Mouse (Mus musculus) midbrain, embryonic 11.5 days (tissue): ENCODE data around the gene Frem1. TPM values are rescaled to one million over a fixed set of nuclear protein-coding genes. Genes with fewer than 3 reads are reported as not detected.

Source experiments
- ATAC-seq: fragments of 200-750 bp; cut with Nextera tagmentation; 2 replicates; pipeline ENCODE4 v1.8.0; 2017; ENCODE audit warnings: moderate TSS enrichment, moderate library complexity; ENCODE audit not compliant: low FRiP score
- DNase-seq: peaks from one replicate; pipeline ENCODE4 v3.0.0; 2015; ENCODE audit warnings: low spot score; ENCODE audit errors: missing footprints
- H3K27ac ChIP-seq: fragments of 300-500 bp; sonication (generic); 2 replicates; pipeline ENCODE4 v1.5.1; 2014; ENCODE audit warnings: low read depth, low read length
- H3K27me3 ChIP-seq: fragments of 300-500 bp; sonication (generic); 2 replicates; pipeline ENCODE4 v1.6.1; 2014; ENCODE audit warnings: mild to moderate bottlenecking, low read length, moderate library complexity, mixed read lengths; ENCODE audit not compliant: control insufficient read depth, insufficient read depth
- H3K36me3 ChIP-seq: fragments of 300-500 bp; sonication (generic); 2 replicates; pipeline ENCODE4 v1.6.1; 2014; ENCODE audit warnings: mild to moderate bottlenecking, low read length, moderate library complexity, mixed read lengths; ENCODE audit not compliant: control insufficient read depth, insufficient read depth
- H3K4me1 ChIP-seq: fragments of 300-500 bp; sonication (generic); 2 replicates; pipeline ENCODE4 v1.6.1; 2014; ENCODE audit warnings: low read length; ENCODE audit not compliant: control insufficient read depth, insufficient read depth
- H3K4me2 ChIP-seq: fragments of 300-500 bp; sonication (generic); 2 replicates; pipeline ENCODE4 v1.6.1; 2014; ENCODE audit warnings: mild to moderate bottlenecking, moderate library complexity
- H3K4me3 ChIP-seq: fragments of 300-500 bp; sonication (generic); 2 replicates; pipeline ENCODE4 v1.5.1; 2014; ENCODE audit warnings: low read depth, low read length
- H3K9ac ChIP-seq: fragments of 300-500 bp; sonication (generic); 2 replicates; pipeline ENCODE4 v1.6.1; 2014; ENCODE audit warnings: low read length
- H3K9me3 ChIP-seq: fragments of 300-500 bp; sonication (generic); 2 replicates; pipeline ENCODE4 v1.6.1; 2016; ENCODE audit warnings: low read length; ENCODE audit not compliant: control insufficient read depth
- WGBS: fragments of 180-500 bp; shearing (Covaris S2); extraction: QIAGEN DNeasy Blood & Tissue Kit; methylation state at CpG from one replicate; pipeline ENCODE4 v1.1.7; 2014; 5-methylcytosine and 5-hydroxymethylcytosine counted together
- polyA plus RNA-seq: library from polyadenylated mRNA; unstranded; fragments of >200 nt; fragmentation: Nextera tagmentation; extraction: Ambion mirVana; gene quantifications from 2 replicates; pipeline ENCODE4 v1.2.1, GENCODE M21; 2014

Gene Frem1
- 7.3 and 8.2 TPM in 2 replicates for polyA plus RNA-seq

DNA sequence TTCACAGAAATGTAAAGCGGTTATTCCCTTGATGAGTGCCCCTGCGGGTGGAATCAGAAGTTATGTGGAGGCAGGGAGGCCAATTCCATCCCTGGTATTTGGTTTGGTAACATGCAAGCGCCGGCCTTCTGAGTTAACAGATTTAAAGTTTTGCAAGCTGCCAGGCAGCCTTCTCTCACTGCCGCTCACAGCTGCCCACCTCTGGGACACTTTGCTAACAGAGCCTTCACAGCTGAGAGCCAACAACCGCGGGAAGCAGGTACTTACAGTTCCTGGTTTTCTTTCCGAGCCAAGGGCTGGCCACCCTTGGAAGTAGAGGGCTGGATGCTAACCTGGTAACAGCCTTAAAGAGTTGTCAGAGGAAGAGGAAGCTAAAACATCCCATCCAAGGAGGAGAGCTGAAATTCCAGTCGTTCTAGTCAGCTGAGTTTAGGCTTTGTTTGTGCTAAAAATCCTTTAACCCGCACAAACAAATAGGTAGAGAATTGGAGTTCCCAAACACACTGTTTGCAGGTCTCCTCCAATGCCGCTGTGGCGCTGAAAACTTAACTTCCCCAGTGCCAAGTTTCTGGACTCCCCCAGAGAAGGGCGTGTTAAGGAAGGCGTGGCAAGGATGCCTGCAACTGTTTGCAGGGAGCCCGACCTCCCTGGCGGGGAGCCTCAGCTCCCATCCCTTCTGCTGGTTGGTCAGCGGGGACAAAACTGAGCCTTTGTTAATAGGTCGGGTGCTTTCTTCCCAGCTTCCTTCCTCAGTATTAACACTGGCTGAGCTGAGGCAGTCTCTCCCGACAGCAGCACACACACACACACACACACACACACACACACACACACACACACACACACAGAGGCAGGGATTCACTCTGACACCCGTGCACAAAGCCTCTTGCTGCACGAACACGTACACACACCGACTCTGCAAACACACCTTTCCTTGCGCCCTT, at the start of gene Frem1:
Frem1 (minus strand) TSS at position 706 of the 944 bp plus-strand sequence.
- Histone ChIP-seq H3K27ac (peak within 1 kb of the TSS; percentile 17; the same call in 1 of the 2 replicates), H3K36me3 (no peaks in the 10 kb centered on the region), H3K9ac (peak within 1 kb of the TSS; percentile 25), H3K4me1 (peaks cover 19% of the 10 kb centered on the region; the same call in 1 of the 2 replicates), H3K4me2 (peak within 1 kb of the TSS; percentile 44), H3K9me3 (no peaks in the 10 kb centered on the region), H3K4me3 (peak within 1 kb of the TSS; percentile 30), H3K27me3 (no peaks in the 10 kb centered on the region)
- 2% methylated on average over 24 of the region's 24 CpGs for WGBS
- ATAC-seq (peak; percentile 86), DNase-seq (peak; percentile 93)

DNA sequence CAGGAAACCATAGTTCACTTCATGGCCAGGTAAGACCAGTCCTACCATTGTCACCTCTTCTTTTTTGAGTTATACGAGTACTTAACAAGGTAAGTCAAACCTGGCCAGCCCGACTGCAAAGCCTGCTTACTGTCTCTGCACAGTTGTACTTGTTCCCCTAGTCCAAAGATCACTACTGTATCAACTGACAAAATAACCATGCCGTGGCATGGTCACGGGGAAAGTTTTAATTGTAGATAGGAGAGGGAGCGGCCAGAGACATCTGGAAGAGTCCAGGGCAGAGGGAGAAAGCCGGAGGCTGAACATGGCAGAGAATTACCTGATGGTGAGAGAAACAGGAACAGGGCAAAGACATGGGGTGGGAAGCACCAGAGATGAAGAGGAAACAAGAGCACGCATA, 46.9 kb upstream of the Frem1 start:
- 89% methylated on average over 7 of the region's 7 CpGs for WGBS

DNA sequence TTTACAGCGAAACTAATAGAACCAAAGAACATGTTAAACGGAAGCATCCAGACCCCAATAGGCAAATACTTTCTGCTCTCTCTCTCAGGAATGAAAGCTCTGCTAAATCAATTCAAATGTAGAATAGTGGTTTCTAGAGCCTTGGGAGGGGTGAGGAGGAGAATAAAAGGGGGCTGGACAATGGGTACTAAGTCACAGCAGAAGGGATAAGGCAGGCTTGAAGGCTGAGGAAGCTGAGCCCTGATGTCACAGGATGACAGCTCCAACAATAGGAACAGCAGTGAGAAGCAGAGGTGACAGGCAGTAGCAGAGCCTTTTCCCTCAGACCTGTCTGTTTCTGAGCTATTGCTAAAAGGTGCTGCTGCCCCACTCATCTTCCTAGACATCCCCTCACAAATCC, 41.8 kb upstream of the Frem1 start:
- H3K36me3 ChIP-seq: no peaks in the 10 kb centered on the region

More for the DNA sequence above, 46.9 kb upstream of the Frem1 start:
- H3K9me3 ChIP-seq: no peaks in the 10 kb centered on the region
- H3K27me3 ChIP-seq: no peaks in the 10 kb centered on the region
- H3K4me1 ChIP-seq: no peaks in the 10 kb centered on the region
- H3K36me3 ChIP-seq: no peaks in the 10 kb centered on the region
- H3K9ac ChIP-seq: no peak overlapping the region
- H3K4me2 ChIP-seq: no peak overlapping the region
- DNase-seq (no peak), ATAC-seq (no peak)
- no peak overlapping the region for H3K4me3 ChIP-seq
- no peak overlapping the region for H3K27ac ChIP-seq

DNA sequence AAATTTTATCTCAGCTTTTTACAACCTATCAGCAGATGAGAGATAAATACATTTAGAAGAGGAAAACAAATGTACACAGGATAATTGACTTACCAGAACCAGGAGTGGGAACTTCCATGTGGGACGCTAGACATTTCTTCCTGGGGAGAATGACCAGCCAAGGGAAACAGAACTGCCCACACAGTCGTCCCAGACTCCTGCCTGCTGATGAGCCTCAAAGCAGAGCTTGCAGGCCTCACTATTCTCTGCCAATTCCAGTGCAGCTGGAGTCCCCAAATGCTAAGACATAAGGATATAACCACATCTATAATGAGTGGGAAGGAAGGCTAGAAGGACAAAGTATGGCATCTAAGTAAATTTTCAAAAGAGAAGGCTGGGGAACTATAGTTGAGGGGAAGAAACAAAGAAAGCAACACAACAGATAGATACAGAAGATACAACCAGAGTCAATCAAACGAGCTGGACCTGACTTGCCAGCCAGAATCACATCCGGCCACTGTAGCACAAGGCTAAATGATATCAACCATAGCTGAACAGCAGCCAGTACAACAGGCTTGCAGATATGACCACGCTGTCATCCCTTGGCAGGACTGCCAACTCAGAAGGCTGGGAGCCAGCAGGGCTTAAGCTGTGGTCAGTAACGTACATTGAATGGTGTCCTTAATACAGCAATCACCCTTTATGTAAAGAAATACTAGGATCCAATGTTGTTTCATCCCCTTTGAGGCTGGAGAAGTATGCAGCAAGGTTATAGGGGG, 38.7 kb upstream of the Frem1 start:
- DNase-seq: peak; percentile 35
- no peaks in the 10 kb centered on the region for H3K9me3 ChIP-seq
- no peak overlapping the region for H3K4me3 ChIP-seq
- 71% methylated on average over 6 of the region's 6 CpGs for WGBS
- ATAC-seq: no peak
- no peak overlapping the region for H3K9ac ChIP-seq
- H3K27ac ChIP-seq: no peak overlapping the region
- H3K4me2 ChIP-seq: no peak overlapping the region
- no peaks in the 10 kb centered on the region for H3K27me3 ChIP-seq
- H3K36me3 ChIP-seq: no peaks in the 10 kb centered on the region
- no peaks in the 10 kb centered on the region for H3K4me1 ChIP-seq

More for the DNA sequence above, 41.8 kb upstream of the Frem1 start:
- WGBS: 25% methylated on average over 2 of the region's 2 CpGs
- H3K9me3 ChIP-seq: no peaks in the 10 kb centered on the region
- no peak overlapping the region for H3K4me2 ChIP-seq
- peak; percentile 91 for ATAC-seq
- H3K27ac ChIP-seq: no peak overlapping the region
- no peaks in the 10 kb centered on the region for H3K27me3 ChIP-seq
- no peaks in the 10 kb centered on the region for H3K4me1 ChIP-seq
- H3K4me3 ChIP-seq: no peak overlapping the region
- peak; percentile 86 for DNase-seq
- no peak overlapping the region for H3K9ac ChIP-seq

DNA sequence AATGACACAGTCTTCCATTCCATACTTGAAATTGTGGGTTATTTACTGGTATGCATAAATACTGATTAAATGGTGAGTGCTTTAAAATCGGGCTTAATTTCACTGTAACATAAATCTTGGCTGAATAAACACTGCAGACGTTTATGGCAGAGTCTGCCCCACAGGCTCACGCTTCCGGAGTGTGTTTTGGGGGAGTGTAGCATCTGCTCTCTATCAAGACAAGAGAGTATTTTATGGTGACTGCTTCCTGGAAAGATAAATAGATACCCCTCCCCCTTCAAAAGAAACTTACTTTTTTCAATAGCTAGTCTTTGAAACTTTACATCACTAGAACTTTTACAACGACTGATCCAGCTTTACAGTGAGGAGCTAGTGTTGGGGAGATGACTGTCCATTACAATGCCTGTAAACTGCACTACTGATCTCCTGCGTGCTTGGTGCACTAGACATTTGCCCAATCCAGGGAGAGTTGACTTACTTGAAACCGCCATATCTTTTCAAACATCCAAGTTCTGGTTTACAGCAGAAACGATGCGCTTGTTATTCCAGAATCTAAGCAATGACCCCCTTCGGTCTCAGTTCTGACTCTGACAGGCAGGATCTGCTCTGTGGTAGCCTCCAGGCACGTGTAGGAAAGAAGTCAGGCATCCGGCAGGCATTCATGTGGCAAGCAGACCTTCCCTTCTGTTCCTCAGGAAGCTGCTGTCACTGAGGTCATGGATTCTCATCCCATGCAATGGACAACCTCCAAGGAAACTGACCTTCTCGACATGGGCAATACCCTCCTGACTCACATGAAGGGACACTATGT, 28.4 kb upstream of the Frem1 start:
- 74% methylated on average over 13 of the region's 13 CpGs for WGBS
- DNase-seq (no peak), ATAC-seq (no peak)
- Histone ChIP-seq H3K4me3 (no peak overlapping the region), H3K27ac (no peak overlapping the region), H3K9ac (no peak overlapping the region), H3K4me1 (no peaks in the 10 kb centered on the region; the same call in 1 of the 2 replicates), H3K9me3 (no peaks in the 10 kb centered on the region), H3K4me2 (no peak overlapping the region), H3K27me3 (no peaks in the 10 kb centered on the region), H3K36me3 (no peaks in the 10 kb centered on the region)

DNA sequence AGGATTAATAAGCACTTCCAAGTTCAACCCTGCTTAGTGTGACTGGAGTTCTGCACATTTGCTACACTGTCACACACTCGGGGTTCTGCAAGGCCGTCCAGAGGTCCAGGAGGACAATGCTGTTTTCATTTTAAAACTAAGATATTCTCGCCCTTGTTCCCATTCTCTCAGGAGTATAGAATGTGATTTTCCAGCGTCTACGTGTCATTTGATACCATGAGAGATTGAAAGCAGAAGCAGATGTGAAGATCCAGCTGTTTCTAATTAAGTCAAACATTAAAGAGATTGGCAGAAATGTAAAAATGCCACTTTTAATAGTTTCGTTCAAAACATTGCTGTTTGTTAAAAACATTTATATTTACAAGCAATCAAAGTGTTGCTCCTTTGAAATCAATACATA, 12.1 kb upstream of the Frem1 start:
- Histone ChIP-seq H3K27me3 (no peaks in the 10 kb centered on the region), H3K27ac (no peak overlapping the region), H3K4me1 (0 out of 2 replicates have a peak, but pooled peaks cover 2% of the 10 kb centered on the region), H3K4me3 (no peak overlapping the region), H3K4me2 (no peak overlapping the region), H3K9ac (no peak overlapping the region), H3K9me3 (no peaks in the 10 kb centered on the region), H3K36me3 (no peaks in the 10 kb centered on the region)
- DNase-seq (peak; percentile 83), ATAC-seq (no peak)
- WGBS: 71% methylated on average over 6 of the region's 6 CpGs

DNA sequence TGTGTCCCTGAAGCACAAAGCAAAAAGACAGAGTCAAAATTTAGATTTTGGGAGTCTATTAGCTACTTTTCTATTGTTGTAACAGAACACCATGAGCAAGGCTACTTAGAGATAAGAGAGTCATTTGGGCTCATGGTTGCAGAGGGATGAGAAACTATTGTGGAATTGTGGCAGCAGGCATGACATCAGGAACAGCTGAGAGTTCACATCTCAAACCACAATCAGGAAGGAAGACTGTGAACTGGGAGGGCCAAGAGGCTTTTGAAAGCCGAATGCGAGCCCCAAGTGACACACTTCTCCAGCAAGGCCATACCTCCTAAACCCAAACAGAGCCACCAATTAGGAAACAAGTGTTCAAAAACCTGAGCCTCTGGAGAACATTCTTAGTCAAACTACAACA, 9.4 kb upstream of the Frem1 start:
- no peaks in the 10 kb centered on the region for H3K9me3 ChIP-seq
- H3K4me1 ChIP-seq: peaks cover 11% of the 10 kb centered on the region
- WGBS: 96% methylated on average over 2 of the region's 2 CpGs
- no peaks in the 10 kb centered on the region for H3K27me3 ChIP-seq
- no peaks in the 10 kb centered on the region for H3K36me3 ChIP-seq
- no peak overlapping the region for H3K9ac ChIP-seq
- DNase-seq: peak; percentile 53
- ATAC-seq: no peak
- H3K4me2 ChIP-seq: no peak overlapping the region
- no peak overlapping the region for H3K4me3 ChIP-seq
- no peak overlapping the region for H3K27ac ChIP-seq

DNA sequence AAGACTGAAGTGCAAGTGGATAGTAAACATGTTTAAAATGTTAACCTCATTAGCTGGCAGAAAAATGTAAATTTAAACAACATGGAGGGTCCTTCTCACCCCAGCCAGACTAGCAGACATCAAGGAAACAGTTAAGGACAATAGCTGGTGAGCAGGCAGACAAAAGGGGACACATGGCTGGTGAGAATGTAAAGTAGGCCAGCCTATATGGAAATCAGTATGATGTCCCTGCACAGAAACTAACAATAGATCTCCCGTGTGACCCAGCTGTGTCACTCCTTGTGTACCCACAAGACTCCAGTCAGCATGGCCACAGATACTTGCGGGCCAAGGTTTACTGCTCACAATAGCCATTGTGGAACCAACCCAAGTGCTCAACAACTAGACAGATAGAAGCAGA, 6.5 kb upstream of the Frem1 start:
- ATAC-seq (peak; percentile 91), DNase-seq (peak; percentile 81)
- no peaks in the 10 kb centered on the region for H3K9me3 ChIP-seq
- H3K27ac ChIP-seq: peak overlapping the region; percentile 48; the same call in 1 of the 2 replicates
- peaks cover 9% of the 10 kb centered on the region for H3K4me1 ChIP-seq
- H3K36me3 ChIP-seq: no peaks in the 10 kb centered on the region
- H3K4me2 ChIP-seq: no peak overlapping the region
- H3K4me3 ChIP-seq: no peak overlapping the region
- no peaks in the 10 kb centered on the region for H3K27me3 ChIP-seq
- no peak overlapping the region for H3K9ac ChIP-seq
- 27% methylated on average over 2 of the region's 2 CpGs for WGBS
